Mouse (Mus musculus) brain, embryonic 18.5 days (tissue): ENCODE results near the gene Arid4b.

Experiments
- DNase-seq: peaks from one replicate; pipeline ENCODE4 v3.0.0-alpha.2; 2012; ENCODE audit warnings: low read depth, low spot score

Gene Arid4b

DNA sequence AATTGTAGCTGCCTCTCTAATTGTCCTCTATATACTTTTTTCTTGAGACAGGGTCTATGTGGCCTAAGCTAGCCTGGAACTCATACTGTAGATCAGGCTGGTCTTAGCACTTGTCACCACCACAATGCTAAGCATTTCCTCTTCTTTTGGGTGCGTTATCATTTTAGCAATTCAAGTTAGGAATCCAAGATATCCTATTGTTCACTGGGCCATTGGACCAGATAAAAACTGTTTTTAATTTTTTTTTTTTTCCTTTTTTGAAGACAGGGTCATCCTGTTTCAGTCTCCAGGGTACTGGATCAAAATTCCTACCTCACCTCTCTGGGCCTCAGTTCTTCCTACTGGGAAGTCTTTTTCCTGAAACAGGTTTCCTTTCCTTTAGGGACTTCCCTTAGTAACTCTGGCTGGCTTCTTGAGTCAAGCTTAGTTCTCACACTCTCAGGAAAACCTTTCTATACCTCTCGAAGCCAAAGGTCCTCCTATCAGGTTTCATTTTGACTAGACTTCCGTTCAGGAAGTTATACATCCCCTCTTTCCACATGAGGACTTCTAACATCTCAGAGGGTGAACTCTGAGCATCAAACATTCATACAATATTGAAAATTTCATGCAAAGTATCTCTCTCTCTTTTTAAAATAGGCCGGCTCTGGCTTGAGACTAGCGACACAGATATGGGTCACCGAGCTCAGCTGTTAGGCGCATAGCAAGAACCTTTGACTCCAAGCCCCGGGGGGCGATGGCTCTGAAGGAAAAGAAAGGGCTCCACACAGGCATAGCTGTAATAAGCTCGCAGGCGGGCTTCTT, 621 bp upstream of the Arid4b start:
- DNase-seq, result no peak

- DNase-seq, result no peak
Observed at GRCm38 (mm10) chr13:14063942-14064271, 875 bp downstream of the Arid4b start.

DNA sequence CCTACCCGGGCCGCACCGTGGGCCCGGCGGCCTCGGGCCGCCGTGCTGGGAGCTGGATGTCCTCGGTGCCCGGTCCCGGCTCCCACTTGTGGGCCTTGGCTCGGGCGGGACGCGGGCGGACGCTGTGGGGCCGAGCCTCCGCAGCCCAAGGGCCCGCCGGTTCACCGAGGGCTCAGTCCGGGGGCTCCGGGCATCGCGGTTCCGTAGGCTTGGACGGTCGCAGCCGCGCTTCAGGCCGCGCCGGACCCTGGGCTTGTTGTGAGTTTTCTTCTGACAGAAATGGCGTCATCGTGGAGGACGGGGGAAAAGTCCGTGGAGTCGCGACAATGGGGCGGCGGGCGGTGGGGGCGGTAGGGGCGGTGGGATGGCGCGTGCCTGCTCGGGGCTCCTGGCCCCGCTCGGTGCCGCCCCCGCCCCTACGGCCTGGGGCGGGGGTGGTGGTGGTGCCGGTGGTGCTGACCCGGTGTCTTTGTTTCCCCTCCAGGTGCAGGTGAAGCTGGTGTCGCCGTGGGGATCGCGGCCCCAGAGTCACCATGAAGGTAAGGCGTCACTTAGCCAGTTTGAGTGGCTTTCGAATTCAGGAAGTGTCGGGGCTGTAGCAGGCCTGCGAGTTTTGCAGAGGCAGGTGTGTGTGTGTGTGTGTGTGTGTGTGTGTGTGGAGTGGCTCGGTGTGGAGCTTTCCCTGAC, 1.5 kb downstream of the Arid4b start:
- no peak for DNase-seq

DNA sequence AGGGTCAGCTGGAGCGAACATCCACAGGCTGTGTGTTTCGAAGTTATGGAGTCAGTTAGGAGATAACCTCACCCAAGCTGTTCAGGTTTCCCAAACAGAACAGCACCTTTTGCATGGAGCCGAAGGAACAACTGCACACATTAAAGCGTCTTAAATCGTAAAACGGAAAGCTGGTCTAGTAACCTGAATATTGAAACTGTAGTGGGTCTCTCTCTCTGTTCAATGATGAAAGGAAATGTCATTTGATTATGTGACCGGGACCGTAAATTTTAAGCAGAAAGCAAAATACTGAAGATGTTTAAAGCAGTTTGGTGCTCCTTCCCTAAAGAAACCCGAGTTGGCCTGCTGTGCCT, 2.0 kb downstream of the Arid4b start:
- no peak for DNase-seq

GRCm38 (mm10) chr13:14065701-14066100, 2.7 kb downstream of the Arid4b start:
- DNase-seq, result no peak

DNA sequence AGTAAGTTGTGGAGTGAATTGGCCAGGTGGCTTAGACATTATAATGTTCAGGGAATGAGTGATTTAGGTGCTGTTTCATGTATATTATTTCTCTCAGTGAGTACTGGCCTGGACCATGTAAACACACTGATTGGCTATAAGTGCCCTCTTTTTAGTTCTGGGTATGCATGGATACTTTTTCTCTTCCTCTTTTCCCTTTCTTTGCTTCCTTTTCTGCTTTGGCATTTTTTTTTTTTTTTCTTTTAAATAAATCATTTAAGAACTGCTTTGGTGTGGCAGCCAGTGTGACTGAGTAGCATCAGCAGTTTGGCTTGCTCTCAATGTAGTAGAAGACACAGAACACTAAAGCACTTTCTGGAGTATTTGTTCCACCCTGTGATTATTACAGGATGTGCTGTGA, 5.0 kb downstream of the Arid4b start:
- DNase-seq, result no peak

- DNase-seq, result no peak
Observed at GRCm38 (mm10) chr13:14069291-14069690, 6.3 kb downstream of the Arid4b start.

DNA sequence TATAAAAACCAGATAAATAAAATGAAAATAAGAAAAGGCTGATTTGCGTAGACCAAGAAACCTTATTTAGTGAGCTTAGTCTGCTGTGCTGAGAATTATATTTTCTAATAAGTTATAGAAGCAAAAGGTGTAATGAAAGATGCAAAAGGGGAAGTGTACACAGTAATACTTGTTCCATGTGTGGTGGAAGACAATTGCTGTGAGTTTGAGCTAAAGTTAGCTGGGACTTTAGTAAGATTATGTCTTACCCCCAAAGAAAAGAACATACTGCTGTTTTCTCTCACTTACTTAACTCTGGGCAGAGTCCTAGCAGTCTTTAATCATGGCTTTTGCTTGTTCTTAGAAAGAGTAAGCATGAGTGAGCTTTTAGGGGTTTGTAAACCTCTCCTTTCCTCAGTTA, 11.3 kb downstream of the Arid4b start:
- no peak for DNase-seq

GRCm38 (mm10) chr13:14075326-14075725, 12.3 kb downstream of the Arid4b start:
- DNase-seq, result no peak

- no peak for DNase-seq
Observed at GRCm38 (mm10) chr13:14088669-14089068, 25.6 kb downstream of the Arid4b start.

DNA sequence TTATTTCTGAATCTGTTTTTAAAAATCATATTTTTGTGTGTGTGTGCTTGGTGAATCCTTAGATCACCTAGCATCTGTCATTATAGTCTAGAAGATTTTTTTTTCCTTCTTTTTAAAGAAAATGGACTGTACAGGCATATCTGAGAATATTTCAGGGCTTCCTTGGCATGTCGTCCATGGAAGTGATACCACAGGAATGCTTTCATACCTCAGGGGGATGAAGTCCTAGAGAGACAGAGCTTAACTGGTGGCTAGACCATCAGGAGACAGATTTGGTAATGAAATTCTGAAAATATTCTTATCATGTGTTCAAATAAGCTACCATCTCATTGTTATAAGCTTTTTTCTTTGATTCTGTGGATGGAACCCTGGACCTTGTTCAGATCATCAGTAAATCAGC, 40.0 kb downstream of the Arid4b start:
- no peak for DNase-seq

- no peak for DNase-seq
Observed at GRCm38 (mm10) chr13:14110154-14110873, 47.3 kb downstream of the Arid4b start.

DNA sequence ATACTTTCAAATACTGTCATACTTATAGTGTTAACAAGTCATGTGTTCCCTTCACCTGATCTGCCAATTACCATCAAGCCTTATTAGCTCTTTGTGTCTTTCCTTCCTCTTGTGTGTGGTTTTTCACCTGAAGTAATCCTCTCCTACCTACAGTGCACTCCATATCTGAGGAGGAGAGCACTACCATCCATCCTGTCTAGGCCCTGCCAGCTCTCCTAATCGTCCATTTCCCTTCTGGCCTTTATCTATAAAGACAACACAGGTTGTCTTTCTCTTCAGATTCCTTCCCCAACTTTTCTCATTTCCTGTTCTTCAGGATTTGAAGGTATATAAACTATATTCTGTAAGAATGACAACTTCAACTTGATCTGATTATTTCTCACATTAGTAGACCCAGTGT, 48.1 kb downstream of the Arid4b start:
- no peak for DNase-seq

GRCm38 (mm10) chr13:14113746-14114528, 50.9 kb downstream of the Arid4b start:
- no peak for DNase-seq

GRCm38 (mm10) chr13:14115805-14116204, 52.8 kb downstream of the Arid4b start:
- DNase-seq, result no peak

DNA sequence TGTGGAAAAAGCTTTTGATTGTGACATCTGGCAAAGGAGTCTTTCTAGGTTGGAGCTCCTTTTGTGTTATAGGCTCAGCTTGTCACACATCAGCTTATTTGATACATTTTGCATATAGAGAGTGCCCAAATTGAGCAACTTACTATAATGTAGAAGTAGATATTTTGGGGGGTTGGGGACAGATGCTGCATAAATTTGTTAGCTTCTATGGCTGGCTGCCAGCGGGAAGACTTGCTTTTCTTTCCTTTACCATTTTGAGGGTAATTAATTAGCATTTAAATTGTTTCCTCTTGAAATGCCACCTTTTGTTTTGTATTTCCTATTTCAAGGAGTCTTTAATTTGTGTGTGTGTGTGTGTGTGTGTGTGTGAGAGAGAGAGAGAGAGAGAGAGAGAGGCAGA, 68.6 kb downstream of the Arid4b start:
- no peak for DNase-seq

DNA sequence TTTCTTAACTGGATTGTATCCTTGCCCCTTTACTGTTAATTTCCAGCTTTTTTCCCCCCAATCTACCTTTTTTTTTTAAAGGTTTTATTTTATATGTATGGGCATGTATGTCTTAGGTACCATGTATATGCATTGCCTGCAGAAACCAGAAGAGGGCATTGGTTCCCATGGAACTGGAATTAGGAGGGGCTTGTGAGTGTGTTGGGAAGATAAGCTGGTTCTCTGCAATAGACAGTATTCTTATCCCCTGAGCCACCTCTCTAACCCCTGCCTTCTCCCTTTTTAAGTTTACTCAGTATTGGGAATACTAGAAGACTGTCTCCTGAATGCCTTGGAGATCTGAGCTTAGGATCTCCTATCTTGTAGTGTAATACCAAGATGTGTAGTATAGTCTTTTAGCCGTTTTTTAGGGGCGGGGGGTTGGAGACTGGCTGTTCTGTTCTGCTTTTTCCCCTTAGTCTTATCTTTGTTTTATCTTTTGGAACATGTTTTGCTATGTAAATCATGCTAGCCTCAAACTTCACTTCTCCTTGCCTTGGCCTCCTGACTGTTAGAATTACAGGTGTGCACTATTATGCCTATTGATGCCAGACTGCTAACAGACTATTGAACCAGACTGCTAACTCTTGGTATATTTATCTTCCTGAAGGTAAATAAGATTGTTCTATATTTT, 79.4 kb downstream of the Arid4b start:
- no peak for DNase-seq

DNA sequence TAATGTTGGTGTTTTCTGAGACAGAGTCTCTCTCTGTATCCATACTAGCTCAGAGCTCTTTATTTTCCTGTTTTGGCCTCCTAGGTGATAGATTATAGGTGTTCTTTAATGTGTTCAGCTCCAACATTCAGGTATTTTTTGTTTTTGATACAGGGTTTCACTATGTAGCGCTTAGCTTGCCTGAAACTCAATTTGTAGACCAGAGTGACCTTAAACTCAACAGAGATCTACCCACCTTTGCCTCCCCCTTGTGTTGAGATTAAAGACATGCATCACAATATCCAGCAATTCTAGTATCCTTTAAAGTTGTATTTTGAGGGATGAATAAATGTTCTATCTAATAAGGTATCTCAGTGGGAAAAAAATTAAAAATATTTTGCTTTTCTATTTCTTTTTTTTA, 115.0 kb downstream of the Arid4b start:
- no peak for DNase-seq

DNA sequence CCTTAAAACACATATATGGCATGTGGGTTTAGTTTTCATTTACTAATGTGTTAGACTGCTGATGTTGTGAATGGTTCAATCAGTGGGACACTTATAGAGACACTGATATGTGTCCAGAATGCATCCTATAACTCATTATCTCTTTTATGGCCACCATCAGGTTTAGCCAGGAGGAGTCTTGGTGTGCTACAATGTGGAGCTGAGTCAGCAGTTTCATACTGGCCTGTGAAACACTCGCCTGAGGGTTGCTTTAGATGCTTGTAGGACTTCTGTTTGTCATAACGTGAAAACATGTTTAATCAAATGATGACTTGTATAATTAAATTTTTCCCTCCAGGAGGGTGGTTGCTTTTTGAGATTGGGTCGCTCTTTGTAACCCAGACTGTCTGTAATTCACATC, 116.6 kb downstream of the Arid4b start:
- no peak for DNase-seq

DNA sequence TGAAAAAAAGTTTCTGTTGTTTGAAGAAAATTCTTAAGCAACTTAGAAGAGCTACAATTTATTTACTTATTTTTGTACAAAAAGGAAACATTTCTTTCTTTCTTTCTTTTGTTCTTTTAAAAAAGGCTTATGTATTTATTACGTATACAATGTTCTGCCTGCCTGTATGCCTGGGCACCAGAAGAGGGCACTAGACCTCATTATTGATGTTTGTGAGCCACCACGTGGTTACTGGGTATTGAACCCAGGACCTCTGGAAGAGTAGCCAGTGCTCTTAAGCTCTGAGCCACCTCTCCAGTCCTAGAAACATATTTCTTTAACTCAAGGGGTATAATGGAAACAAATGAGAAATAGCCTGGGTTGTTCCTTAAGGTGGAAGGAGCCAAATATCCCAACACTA, 182.9 kb downstream of the Arid4b start:
- no peak for DNase-seq
